Mouse (Mus musculus): ENCODE measurements around the gene Sox13.

Gene Sox13

GRCm38 (mm10) chr1:133431133-133431532, 7.0 kb upstream of the Sox13 start:
- DNase-seq (ENCODE audit: low spot score in 2 of 2), result no peak

GRCm38 (mm10) chr1:133424547-133425140, 467 bp upstream of the Sox13 start:
- no peak for DNase-seq (ENCODE audit: low spot score in 2 of 2)

GRCm38 (mm10) chr1:133423166-133423542, 1.0 kb downstream of the Sox13 start:
- DNase-seq (ENCODE audit: low spot score in 2 of 2), result no peak

GRCm38 (mm10) chr1:133422615-133423161, 1.5 kb downstream of the Sox13 start:
- DNase-seq (ENCODE audit: low spot score in 2 of 2), result no peak

- no peak for DNase-seq (ENCODE audit: low spot score in 2 of 2)
These were observed 2.1 kb downstream of the Sox13 start for GRCm38 (mm10) chr1:133421975-133422570.

GRCm38 (mm10) chr1:133421061-133421460, 3.1 kb downstream of the Sox13 start:
- no peak for DNase-seq (ENCODE audit: low spot score in 2 of 2)

GRCm38 (mm10) chr1:133420491-133420890, 3.7 kb downstream of the Sox13 start:
- no peak for DNase-seq (ENCODE audit: low spot score in 2 of 2)

- no peak for DNase-seq (ENCODE audit: low spot score in 2 of 2)
These were observed 4.9 kb downstream of the Sox13 start for GRCm38 (mm10) chr1:133419178-133419834.

- DNase-seq (ENCODE audit: low spot score in 2 of 2), result no peak
These were observed 5.9 kb downstream of the Sox13 start for GRCm38 (mm10) chr1:133418164-133418800.

- DNase-seq (ENCODE audit: low spot score in 2 of 2), result no peak
These were observed 6.6 kb downstream of the Sox13 start for GRCm38 (mm10) chr1:133417539-133417938.

- DNase-seq (ENCODE audit: low spot score in 2 of 2), result no peak
These were observed 7.1 kb downstream of the Sox13 start for GRCm38 (mm10) chr1:133417113-133417512.

GRCm38 (mm10) chr1:133416472-133416871, 7.7 kb downstream of the Sox13 start:
- no peak for DNase-seq (ENCODE audit: low spot score in 2 of 2)

- no peak for DNase-seq (ENCODE audit: low spot score in 2 of 2)
These were observed 8.7 kb downstream of the Sox13 start for GRCm38 (mm10) chr1:133415505-133415904.

- DNase-seq (ENCODE audit: low spot score in 2 of 2), result no peak
These were observed 9.1 kb downstream of the Sox13 start for GRCm38 (mm10) chr1:133415086-133415485.

- no peak for DNase-seq (ENCODE audit: low spot score in 2 of 2)
These were observed 11.2 kb downstream of the Sox13 start for GRCm38 (mm10) chr1:133412941-133413340.

GRCm38 (mm10) chr1:133411506-133412147, 12.6 kb downstream of the Sox13 start:
- DNase-seq (ENCODE audit: low spot score in 2 of 2), result no peak

- DNase-seq (ENCODE audit: low spot score in 2 of 2), result no peak
These were observed 14.4 kb downstream of the Sox13 start for GRCm38 (mm10) chr1:133409786-133410185.

- DNase-seq (ENCODE audit: low spot score in 2 of 2), result no peak
These were observed 15.2 kb downstream of the Sox13 start for GRCm38 (mm10) chr1:133408880-133409516.

GRCm38 (mm10) chr1:133408321-133408720, 15.9 kb downstream of the Sox13 start:
- DNase-seq (ENCODE audit: low spot score in 2 of 2), result no peak

GRCm38 (mm10) chr1:133407436-133407835, 16.7 kb downstream of the Sox13 start:
- DNase-seq (ENCODE audit: low spot score in 2 of 2), result no peak

- DNase-seq (ENCODE audit: low spot score in 2 of 2), result no peak
These were observed 17.6 kb downstream of the Sox13 start for GRCm38 (mm10) chr1:133406614-133407013.

- DNase-seq (ENCODE audit: low spot score in 2 of 2), result no peak
These were observed 20.2 kb downstream of the Sox13 start for GRCm38 (mm10) chr1:133404005-133404404.
